7 mouse cellular contexts compared by ENCODE assay signal in the genomic region with DNA sequence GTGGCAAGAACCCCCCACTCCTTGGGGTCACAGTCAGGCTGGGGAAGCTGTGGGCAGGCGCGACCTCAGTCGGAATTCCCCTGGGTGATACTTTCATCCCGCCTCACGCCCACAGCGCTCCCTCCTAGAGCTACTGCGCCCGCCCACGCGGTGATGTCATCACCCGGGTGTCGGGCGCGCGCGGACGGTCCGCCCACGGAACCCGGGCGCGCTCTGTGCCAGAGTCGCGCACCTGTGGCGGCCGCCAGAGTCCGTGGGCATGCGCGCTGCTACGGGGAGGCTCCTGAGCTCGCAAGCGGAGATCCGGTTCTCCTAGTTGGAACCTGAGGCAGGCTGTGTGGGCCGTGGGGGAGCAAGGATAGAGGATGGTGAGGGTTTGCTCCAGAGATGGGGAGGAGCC. TPM values are rescaled to one million over a fixed set of nuclear protein-coding genes. Genes with fewer than 3 reads are reported as not detected.
A peak's percentile ranks its signal among the peaks of the same experiment; 100 is the strongest.
DNase-seq lines count a peak whose midpoint lies in the region; ATAC-seq lines count a peak whose summit lies in the region.

No protein-coding gene starts in this region.

- peak overlapping the region; percentile 64 for H3K9ac ChIP-seq in embryonic facial prominence, embryonic 11.5 days (replicated peaks; ENCODE audit: low read length)
- peak overlapping the region; percentile 65 for H3K9ac ChIP-seq in limb, embryonic 13.5 days
- peak overlapping the region; percentile 45; the same call in 1 of the 2 replicates for H3K9ac ChIP-seq in midbrain, embryonic 15.5 days

- no peak overlapping the region for H3K27ac ChIP-seq in embryonic facial prominence, embryonic 11.5 days (replicated peaks; ENCODE audit: low read depth, low read length)
- H3K27ac ChIP-seq in limb, embryonic 13.5 days: no peak overlapping the region
- peak overlapping the region; percentile 52; the same call in 1 of the 2 replicates for H3K27ac ChIP-seq in midbrain, embryonic 15.5 days

- no peaks in the 10 kb centered on the region for H3K9me3 ChIP-seq in embryonic facial prominence, embryonic 11.5 days (replicated peaks; ENCODE audit: control insufficient read depth, low read length)
- no peaks in the 10 kb centered on the region for H3K9me3 ChIP-seq in limb, embryonic 13.5 days
- no peaks in the 10 kb centered on the region for H3K9me3 ChIP-seq in midbrain, embryonic 15.5 days

- no peaks in the 10 kb centered on the region for H3K27me3 ChIP-seq in embryonic facial prominence, embryonic 11.5 days (ENCODE audit: control insufficient read depth, insufficient read depth, low read length)
- H3K27me3 ChIP-seq in limb, embryonic 13.5 days: peaks cover 17% of the 10 kb centered on the region
- H3K27me3 ChIP-seq in midbrain, embryonic 15.5 days (replicated peaks): no peaks in the 10 kb centered on the region; the same call in 1 of the 2 replicates

- peak overlapping the region; percentile 45 for H3K4me3 ChIP-seq in embryonic facial prominence, embryonic 11.5 days (ENCODE audit: low read depth, low read length)
- peak overlapping the region; percentile 49 for H3K4me3 ChIP-seq in limb, embryonic 13.5 days
- H3K4me3 ChIP-seq in midbrain, embryonic 15.5 days: peak overlapping the region; percentile 50

- H3K36me3 ChIP-seq in embryonic facial prominence, embryonic 11.5 days (replicated peaks; ENCODE audit: control insufficient read depth, insufficient read depth, low read depth, low read length): no peaks in the 10 kb centered on the region
- no peaks in the 10 kb centered on the region for H3K36me3 ChIP-seq in limb, embryonic 13.5 days
- H3K36me3 ChIP-seq in midbrain, embryonic 15.5 days (replicated peaks): no peaks in the 10 kb centered on the region

- 0% methylated on average over 34 of the region's 34 CpGs for WGBS in embryonic facial prominence, embryonic 11.5 days
- WGBS in limb, embryonic 13.5 days: under 1% methylated on average over 34 of the region's 34 CpGs
- WGBS in midbrain, embryonic 15.5 days: under 1% methylated on average over 34 of the region's 34 CpGs

- peak overlapping the region; percentile 87 for H3K4me2 ChIP-seq in embryonic facial prominence, embryonic 11.5 days (ENCODE audit: low read depth, low read length)
- peak overlapping the region; percentile 75 for H3K4me2 ChIP-seq in limb, embryonic 13.5 days (replicated peaks)
- peak overlapping the region; percentile 92 for H3K4me2 ChIP-seq in midbrain, embryonic 15.5 days

- peak; percentile 8; the same call in 1 of the 2 replicates for ATAC-seq in embryonic facial prominence, embryonic 11.5 days (replicated peaks; ENCODE audit: insufficient number of reproducible peaks, low FRiP score, low TSS enrichment, low read depth)
- ATAC-seq in limb, embryonic 13.5 days (ENCODE audit: low FRiP score, low read depth): peak; percentile 16; the same call in 1 of the 2 replicates
- peak; percentile 37 for ATAC-seq in midbrain, embryonic 15.5 days (replicated peaks)

- peaks cover 2% of the 10 kb centered on the region; the same call in 1 of the 2 replicates for H3K4me1 ChIP-seq in embryonic facial prominence, embryonic 11.5 days (ENCODE audit: control insufficient read depth, insufficient read depth, low read length)
- H3K4me1 ChIP-seq in limb, embryonic 13.5 days: peaks cover 22% of the 10 kb centered on the region
- H3K4me1 ChIP-seq in midbrain, embryonic 15.5 days: peaks cover 25% of the 10 kb centered on the region

- DNase-seq in adrenal gland, postnatal 25 days: peak; percentile 84
- DNase-seq in embryonic facial prominence, embryonic 11.5 days (ENCODE audit: low spot score): peak; percentile 64
- peak; percentile 99 for DNase-seq in heart, adult 11 months
- DNase-seq in kidney, adult 18-20 months: peak; percentile 87
- peak; percentile 87 to 92 for DNase-seq in spleen, adult 18-20 months

RNA-seq across cellular contexts. Expression of a gene that starts 3.0 kb away (rescaled TPM):
- total RNA-seq in adrenal gland, postnatal 25 days (2021): 26.3 and 31.5 TPM in 2 replicates
- 18.6 and 20.1 TPM in 2 replicates for polyA plus RNA-seq in embryonic facial prominence, embryonic 11.5 days (2014; fragmentation: Nextera tagmentation; extraction: Ambion mirVana)
- 13.5 and 15.6 TPM in 2 replicates for polyA plus RNA-seq in limb, embryonic 13.5 days (2015; fragmentation: Nextera tagmentation; extraction: Ambion mirVana)
- polyA plus RNA-seq in midbrain, embryonic 15.5 days (2015; fragmentation: Nextera tagmentation; extraction: Ambion mirVana): 27.2 and 27.6 TPM in 2 replicates
